Mouse (Mus musculus) liver, embryonic 12.5 days (tissue): Measurements from ENCODE around the gene Adamts10. TPM values are rescaled to one million over a fixed set of nuclear protein-coding genes. Genes with fewer than 3 reads are reported as not detected.

Source experiments
- ATAC-seq: fragments of 200-750 bp; cut with Nextera tagmentation; 2 replicates; pipeline ENCODE4 v1.8.0; 2017; ENCODE audit warnings: moderate number of reproducible peaks, mild to moderate bottlenecking, moderate library complexity
- H3K27ac ChIP-seq: fragments of 300-500 bp; sonication (generic); 2 replicates; pipeline ENCODE4 v1.5.1; 2016; ENCODE audit warnings: mild to moderate bottlenecking
- H3K27me3 ChIP-seq: fragments of 300-500 bp; sonication (generic); replicated peaks from 2 replicates; pipeline ENCODE4 v1.6.1; 2016; ENCODE audit warnings: mild to moderate bottlenecking, moderate library complexity
- H3K36me3 ChIP-seq: fragments of 300-500 bp; sonication (generic); 2 replicates; pipeline ENCODE4 v1.6.1; 2016; ENCODE audit warnings: mild to moderate bottlenecking, moderate library complexity
- H3K4me1 ChIP-seq: fragments of 300-500 bp; sonication (generic); 2 replicates; pipeline ENCODE4 v1.6.1; 2016
- H3K4me2 ChIP-seq: fragments of 300-500 bp; sonication (generic); 2 replicates; pipeline ENCODE4 v1.6.1; 2016; ENCODE audit warnings: mild to moderate bottlenecking, moderate library complexity
- H3K4me3 ChIP-seq: fragments of 300-500 bp; sonication (generic); 2 replicates; pipeline ENCODE4 v1.5.1; 2016; ENCODE audit warnings: mild to moderate bottlenecking, moderate library complexity
- H3K9ac ChIP-seq: fragments of 300-500 bp; sonication (generic); 2 replicates; pipeline ENCODE4 v1.6.1; 2016; ENCODE audit warnings: mild to moderate bottlenecking, moderate library complexity
- H3K9me3 ChIP-seq: fragments of 300-500 bp; sonication (generic); replicated peaks from 2 replicates; pipeline ENCODE4 v1.6.1; 2016; ENCODE audit warnings: mild to moderate bottlenecking, moderate library complexity
- WGBS: fragments of 180-500 bp; shearing (Covaris S2); methylation state at CpG from one replicate; pipeline ENCODE4 v1.1.7; 2016; ENCODE audit not compliant: insufficient replicate concordance; 5-methylcytosine and 5-hydroxymethylcytosine counted together
- polyA plus RNA-seq: library from polyadenylated mRNA; unstranded; fragments of >200 nt; fragmentation: Nextera tagmentation; extraction: Ambion mirVana; gene quantifications from 2 replicates; pipeline ENCODE4 v1.2.1, GENCODE M21; 2016

Gene Adamts10
- polyA plus RNA-seq, 1 experiment from 2014 or later, result 12.3 TPM

DNA sequence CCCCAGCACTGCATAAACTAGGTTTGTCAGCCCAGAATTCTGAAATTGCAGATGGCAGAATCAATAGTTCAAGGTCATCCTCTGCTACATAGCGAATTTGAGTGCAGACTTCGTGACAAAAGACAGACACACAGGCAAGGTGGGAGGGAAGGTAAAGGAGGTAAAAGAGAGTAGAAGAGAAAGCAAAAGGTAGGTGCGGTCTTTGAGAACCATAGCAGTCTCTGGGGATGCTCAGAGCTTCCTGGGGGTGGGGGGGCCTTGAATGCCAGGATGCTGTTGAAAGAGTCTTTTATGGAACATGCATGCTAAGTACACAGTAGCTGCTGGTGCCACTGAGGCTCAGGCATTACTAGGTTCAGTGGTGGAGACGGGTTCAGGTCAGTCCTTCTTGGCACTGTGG is 33.9 kb downstream of the Adamts10 start:
- no peak overlapping the region for H3K9ac ChIP-seq
- no peak for ATAC-seq
- H3K4me1 ChIP-seq, result peaks cover 2% of the 10 kb centered on the region; the same call in 1 of the 2 replicates
- no peak overlapping the region for H3K4me2 ChIP-seq
- 0 out of 2 replicates have a peak, but pooled peaks cover 4% of the 10 kb centered on the region for H3K36me3 ChIP-seq
- no peaks in the 10 kb centered on the region for H3K27me3 ChIP-seq
- H3K27ac ChIP-seq, result no peak overlapping the region
- H3K9me3 ChIP-seq, result no peaks in the 10 kb centered on the region
- WGBS, result 58% methylated on average over 4 of the region's 4 CpGs
- no peak overlapping the region for H3K4me3 ChIP-seq

DNA sequence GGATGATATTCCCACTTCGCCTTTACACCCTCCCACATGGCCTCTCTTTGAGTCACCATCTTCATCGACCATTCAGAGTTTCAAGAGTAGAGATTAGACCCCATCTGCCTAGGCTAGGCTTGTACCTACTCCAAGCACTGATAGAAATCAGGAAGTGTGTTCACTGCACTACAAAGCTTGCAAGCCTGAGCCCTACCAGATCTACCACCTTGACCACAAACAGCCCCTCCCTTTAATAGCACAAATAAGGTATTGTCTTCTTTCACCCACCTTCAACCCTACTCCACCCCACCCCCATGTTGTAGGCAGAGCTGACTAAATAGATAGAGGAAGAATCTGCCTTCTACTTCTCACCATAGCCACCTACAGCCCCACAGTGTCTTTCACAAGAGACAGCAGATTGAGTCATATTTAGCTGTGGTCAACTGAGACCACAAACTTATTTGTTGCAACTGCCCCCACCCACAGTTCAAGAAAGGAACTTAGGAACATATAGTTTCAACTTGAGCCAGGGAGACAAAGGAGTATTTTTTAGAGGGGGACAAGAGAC is 39.6 kb downstream of the Adamts10 start:
- Histone ChIP-seq H3K4me3 (no peak overlapping the region), H3K4me1 (peaks cover 22% of the 10 kb centered on the region), H3K36me3 (no peaks in the 10 kb centered on the region), H3K9ac (no peak overlapping the region), H3K4me2 (no peak overlapping the region), H3K27me3 (no peaks in the 10 kb centered on the region), H3K27ac (no peak overlapping the region), H3K9me3 (no peaks in the 10 kb centered on the region)
- no peak for ATAC-seq
- WGBS, result 25% methylated on average over 2 of the region's 2 CpGs

DNA sequence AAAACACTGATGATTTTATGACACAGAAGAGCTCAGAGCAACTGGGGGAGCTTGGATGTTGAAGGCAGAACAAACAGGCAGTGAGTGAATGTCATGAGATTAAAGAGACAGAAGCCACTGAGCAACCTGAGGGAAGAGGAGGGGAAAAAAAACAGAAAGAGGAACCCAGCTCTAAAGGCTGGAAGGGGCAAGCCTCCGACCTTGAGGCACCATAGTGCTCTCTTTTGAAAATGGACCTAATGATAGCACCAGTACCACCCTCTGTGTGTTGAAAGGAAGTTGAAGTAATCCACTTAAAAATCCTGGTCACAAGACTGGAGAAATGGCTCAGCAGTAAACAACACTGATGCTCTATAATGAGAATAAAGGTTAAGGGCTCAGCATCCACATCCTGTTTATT is 40.6 kb downstream of the Adamts10 start:
- WGBS, result 21% methylated on average over 1 of the region's 1 CpGs
- Histone ChIP-seq H3K9ac (no peak overlapping the region), H3K4me2 (no peak overlapping the region), H3K27me3 (no peaks in the 10 kb centered on the region), H3K9me3 (no peaks in the 10 kb centered on the region), H3K27ac (no peak overlapping the region), H3K4me3 (no peak overlapping the region), H3K4me1 (peaks cover 22% of the 10 kb centered on the region), H3K36me3 (no peaks in the 10 kb centered on the region)
- no peak for ATAC-seq

DNA sequence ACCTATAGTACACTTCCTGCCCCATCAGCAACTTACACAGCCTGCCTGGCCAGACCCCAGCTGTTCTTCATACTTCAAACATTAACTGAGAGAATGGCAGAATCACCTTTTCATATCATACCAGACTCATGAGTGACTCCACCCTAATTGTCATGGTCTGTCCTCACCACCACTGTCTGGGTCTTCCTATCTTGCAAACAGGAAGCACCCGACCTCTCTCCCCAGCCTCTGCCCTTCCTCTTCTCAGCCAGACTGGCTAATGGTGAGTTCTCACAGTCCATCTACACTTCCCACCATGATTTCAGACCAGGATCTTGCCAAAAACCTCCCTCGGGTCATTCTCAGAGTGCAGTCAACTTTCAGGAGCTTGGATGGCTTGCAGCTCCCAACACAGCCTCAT is 42.2 kb downstream of the Adamts10 start:
- Histone ChIP-seq H3K36me3 (no peaks in the 10 kb centered on the region), H3K27me3 (no peaks in the 10 kb centered on the region), H3K4me2 (no peak overlapping the region), H3K4me1 (peaks cover 22% of the 10 kb centered on the region), H3K9ac (no peak overlapping the region), H3K4me3 (no peak overlapping the region), H3K27ac (no peak overlapping the region), H3K9me3 (no peaks in the 10 kb centered on the region)
- peak; percentile 60 for ATAC-seq
- 25% methylated on average over 2 of the region's 2 CpGs for WGBS

DNA sequence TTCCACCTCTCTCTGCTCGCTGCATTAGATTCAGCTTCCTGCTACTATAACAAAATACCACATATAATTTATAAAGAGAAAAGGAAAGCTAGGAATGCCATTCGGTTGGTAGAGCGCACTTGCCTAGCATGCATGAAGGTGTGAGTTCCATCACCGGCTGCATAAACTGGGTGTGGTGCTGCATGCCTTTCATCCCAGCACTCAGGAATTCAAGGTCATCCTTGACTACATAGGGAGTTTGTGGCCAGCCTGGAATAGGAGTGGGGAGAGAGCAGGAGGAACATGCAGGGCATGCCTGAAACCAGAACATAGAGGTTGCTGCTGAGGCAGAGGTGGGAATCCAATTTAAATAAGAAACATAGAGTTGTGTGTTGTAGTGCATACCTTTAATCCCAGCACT is 60.1 kb downstream of the Adamts10 start:
- Histone ChIP-seq H3K27ac (no peak overlapping the region), H3K27me3 (no peaks in the 10 kb centered on the region), H3K4me1 (no peaks in the 10 kb centered on the region), H3K4me2 (no peak overlapping the region), H3K4me3 (no peak overlapping the region), H3K36me3 (no peaks in the 10 kb centered on the region), H3K9me3 (no peaks in the 10 kb centered on the region), H3K9ac (no peak overlapping the region)
- ATAC-seq, result no peak
- 81% methylated on average over 4 of the region's 4 CpGs for WGBS

DNA sequence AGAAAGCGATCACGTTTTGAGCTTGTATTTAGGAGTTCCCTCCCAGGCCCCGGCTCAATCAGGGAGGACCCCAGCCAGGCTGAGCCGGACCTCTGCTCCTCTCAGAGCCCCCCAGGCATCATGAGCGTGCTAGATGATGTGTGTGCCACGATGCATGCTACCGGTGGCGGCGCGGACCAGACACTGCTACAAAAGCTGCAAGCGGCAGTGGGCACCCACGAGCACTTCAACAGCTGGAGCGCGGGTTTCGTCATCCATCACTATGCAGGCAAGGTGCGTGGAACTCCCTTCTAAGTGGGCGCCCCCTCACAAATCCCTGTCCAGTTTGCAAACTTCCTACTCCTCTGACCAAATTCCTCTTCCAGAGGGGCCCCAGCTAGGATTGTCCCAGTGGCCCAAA is 62.0 kb downstream of the Adamts10 start:
- WGBS, result 65% methylated on average over 17 of the region's 17 CpGs
- no peak overlapping the region for H3K9ac ChIP-seq
- H3K36me3 ChIP-seq, result no peaks in the 10 kb centered on the region
- H3K9me3 ChIP-seq, result no peaks in the 10 kb centered on the region
- no peak overlapping the region for H3K4me2 ChIP-seq
- no peak overlapping the region for H3K27ac ChIP-seq
- H3K27me3 ChIP-seq, result no peaks in the 10 kb centered on the region
- H3K4me1 ChIP-seq, result no peaks in the 10 kb centered on the region
- no peak overlapping the region for H3K4me3 ChIP-seq
- ATAC-seq, result no peak

DNA sequence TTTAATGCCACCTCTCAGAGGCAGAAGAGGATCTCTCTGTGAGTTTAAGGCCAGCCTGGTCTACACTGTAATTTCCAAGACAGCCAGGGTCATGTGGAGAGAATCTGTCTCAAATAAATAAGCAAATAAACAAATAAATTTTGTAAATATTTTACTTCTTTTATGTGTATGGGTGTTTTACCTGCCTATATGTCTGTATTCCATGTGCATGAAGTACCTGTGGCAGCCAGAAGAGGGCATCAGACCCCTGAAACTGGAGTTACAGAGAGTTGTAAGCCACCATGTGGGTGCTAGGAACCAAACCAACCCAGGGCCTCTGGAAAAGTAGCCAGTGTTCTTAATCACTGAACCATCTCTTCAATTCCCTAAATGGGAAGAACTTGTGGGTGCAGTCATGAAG is 73.3 kb downstream of the Adamts10 start:
- Histone ChIP-seq H3K4me1 (no peaks in the 10 kb centered on the region), H3K4me2 (no peak overlapping the region), H3K27me3 (no peaks in the 10 kb centered on the region), H3K9ac (no peak overlapping the region), H3K9me3 (peaks cover 7% of the 10 kb centered on the region; the same call in 1 of the 2 replicates), H3K4me3 (no peak overlapping the region), H3K36me3 (peaks cover 7% of the 10 kb centered on the region; the same call in 1 of the 2 replicates), H3K27ac (no peak overlapping the region)
- no peak for ATAC-seq

DNA sequence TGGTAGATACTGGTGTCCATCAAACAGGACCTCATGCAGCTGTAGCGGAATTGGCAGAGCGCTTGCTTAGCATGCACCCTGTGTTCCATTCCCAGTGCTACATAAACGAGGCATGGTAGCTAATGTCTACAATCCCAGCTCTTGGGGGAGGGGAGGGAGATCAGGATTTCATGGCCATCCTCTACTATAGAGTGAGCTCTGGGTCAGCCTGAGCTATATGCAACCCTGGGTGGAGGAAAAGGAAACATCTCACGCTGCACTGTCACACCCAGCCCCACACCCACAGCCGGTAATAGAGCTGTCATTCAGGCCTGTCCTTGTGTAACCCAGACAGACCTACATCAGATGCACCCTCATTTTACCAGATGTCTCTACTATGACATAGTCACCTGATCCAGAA is 74.5 kb downstream of the Adamts10 start:
- H3K27me3 ChIP-seq, result no peaks in the 10 kb centered on the region
- no peak overlapping the region for H3K4me2 ChIP-seq
- no peak overlapping the region for H3K27ac ChIP-seq
- no peak for ATAC-seq
- H3K9ac ChIP-seq, result no peak overlapping the region
- H3K9me3 ChIP-seq, result peaks cover 7% of the 10 kb centered on the region; the same call in 1 of the 2 replicates
- H3K4me1 ChIP-seq, result no peaks in the 10 kb centered on the region
- peaks cover 7% of the 10 kb centered on the region; the same call in 1 of the 2 replicates for H3K36me3 ChIP-seq
- 75% methylated on average over 5 of the region's 5 CpGs for WGBS
- no peak overlapping the region for H3K4me3 ChIP-seq

DNA sequence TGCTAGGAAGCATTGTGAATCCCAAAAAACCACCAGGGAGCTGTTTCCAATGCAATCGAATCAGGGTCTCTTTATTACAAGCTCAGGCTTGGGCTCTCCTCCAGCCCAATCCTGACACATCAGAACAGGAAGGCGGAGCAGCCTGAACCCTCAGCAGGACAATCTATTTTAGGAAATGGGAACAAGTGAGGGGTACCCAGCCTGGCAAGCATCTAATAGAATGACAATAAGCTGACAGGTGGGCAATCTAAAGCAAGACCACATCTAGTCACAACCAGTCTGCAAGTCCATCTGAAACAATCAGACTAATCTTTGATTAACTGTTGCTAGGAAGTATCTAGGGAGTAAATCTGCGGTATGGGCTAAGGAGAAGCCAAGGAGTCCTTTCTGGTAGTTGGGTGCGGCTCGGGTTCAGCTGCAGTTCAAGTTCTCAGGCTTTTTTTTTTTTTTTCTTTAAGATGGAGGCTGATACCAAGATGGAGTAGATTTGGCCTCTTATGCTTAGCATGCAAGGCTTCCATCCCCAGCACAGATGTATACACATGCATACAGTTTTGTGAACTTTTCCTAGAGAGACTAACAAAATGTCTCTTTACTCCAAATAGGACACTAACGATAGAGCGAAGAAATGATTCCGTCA is 76.0 kb downstream of the Adamts10 start:
- no peak overlapping the region for H3K9ac ChIP-seq
- H3K9me3 ChIP-seq, result peaks cover 7% of the 10 kb centered on the region; the same call in 1 of the 2 replicates
- H3K27me3 ChIP-seq, result no peaks in the 10 kb centered on the region
- H3K4me2 ChIP-seq, result no peak overlapping the region
- H3K36me3 ChIP-seq, result peaks cover 7% of the 10 kb centered on the region; the same call in 1 of the 2 replicates
- H3K4me3 ChIP-seq, result no peak overlapping the region
- no peak for ATAC-seq
- 84% methylated on average over 8 of the region's 8 CpGs for WGBS
- H3K4me1 ChIP-seq, result no peaks in the 10 kb centered on the region
- H3K27ac ChIP-seq, result no peak overlapping the region

DNA sequence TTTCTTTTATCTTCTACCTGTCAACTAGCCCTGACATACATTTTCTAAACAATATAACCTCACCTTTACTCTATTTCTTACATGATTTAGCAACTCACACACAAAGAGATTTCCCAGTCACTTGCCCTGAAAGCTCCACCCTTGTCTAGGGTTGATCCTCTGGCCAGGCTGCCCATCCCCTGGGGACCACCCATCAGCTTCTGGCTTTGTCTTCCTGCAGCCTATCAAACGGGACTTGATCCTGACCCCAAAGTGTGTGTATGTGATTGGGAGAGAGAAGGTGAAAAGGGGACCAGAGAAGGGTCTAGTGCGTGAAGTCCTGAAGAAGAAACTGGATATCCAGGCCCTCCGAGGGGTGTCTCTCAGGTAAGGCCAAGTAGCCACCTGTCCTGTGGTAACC is 76.8 kb downstream of the Adamts10 start:
- H3K4me3 ChIP-seq, result no peak overlapping the region
- H3K9ac ChIP-seq, result no peak overlapping the region
- no peak overlapping the region for H3K4me2 ChIP-seq
- no peaks in the 10 kb centered on the region for H3K27me3 ChIP-seq
- 76% methylated on average over 3 of the region's 3 CpGs for WGBS
- H3K36me3 ChIP-seq, result peaks cover 7% of the 10 kb centered on the region; the same call in 1 of the 2 replicates
- no peak for ATAC-seq
- H3K4me1 ChIP-seq, result no peaks in the 10 kb centered on the region
- no peak overlapping the region for H3K27ac ChIP-seq
- peaks cover 7% of the 10 kb centered on the region; the same call in 1 of the 2 replicates for H3K9me3 ChIP-seq

DNA sequence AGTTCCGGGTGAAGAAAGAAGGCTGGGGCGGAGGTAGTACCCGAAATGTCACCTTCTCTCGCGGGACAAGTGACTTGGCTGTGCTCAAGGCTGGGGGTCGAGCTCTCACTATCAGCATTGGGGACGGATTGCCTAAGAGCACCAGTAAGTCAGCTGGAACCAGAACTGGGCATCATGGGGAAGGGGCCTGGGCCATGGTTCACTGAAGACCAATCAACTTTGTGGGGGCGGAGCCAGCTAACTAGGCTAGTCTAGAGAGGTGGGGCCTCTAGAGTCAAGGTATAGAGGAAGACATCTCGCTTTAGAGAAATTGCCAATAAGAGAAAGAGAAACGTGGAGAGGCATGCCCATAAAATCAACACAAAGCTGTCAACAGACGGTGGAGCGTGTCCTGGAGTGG is 77.9 kb downstream of the Adamts10 start:
- ATAC-seq, result no peak
- Histone ChIP-seq H3K4me1 (peaks cover 4% of the 10 kb centered on the region), H3K4me2 (no peak overlapping the region), H3K27me3 (no peaks in the 10 kb centered on the region), H3K9ac (no peak overlapping the region), H3K36me3 (peaks cover 7% of the 10 kb centered on the region; the same call in 1 of the 2 replicates), H3K27ac (no peak overlapping the region), H3K9me3 (peaks cover 7% of the 10 kb centered on the region; the same call in 1 of the 2 replicates), H3K4me3 (no peak overlapping the region)
- 76% methylated on average over 12 of the region's 12 CpGs for WGBS
